Mouse (Mus musculus) inflammation-experienced regulatory T-cells (primary cell): ENCODE data around the gene Gm21953. TPM values are rescaled to one million over a fixed set of nuclear protein-coding genes. Genes with fewer than 3 reads are reported as not detected.

Source experiments
- polyA plus RNA-seq, 2 experiments: library from polyadenylated mRNA; unstranded; fragments of 100-300 nt; shearing (Covaris generic); gene quantifications; one replicate each; pipeline ENCODE4 v1.2.1; 2017

The Gm21953 gene
- not detected for polyA plus RNA-seq

GRCm38 (mm10) chr4:42293967-42294366, at the start of gene Gm21953:
Gm21953 (plus strand) TSS chr4:42294267.

GRCm38 (mm10) chr4:42255467-42255866, 38.6 kb upstream of the Gm21953 start, which contains the start of gene Ccl21b:
Ccl21b (plus strand) TSS chr4:42255767.

GRCm38 (mm10) chr4:42318034-42318433, 24.0 kb downstream of the Gm21953 start, which contains the start of gene Fam205a3:
Fam205a3 (plus strand) TSS chr4:42318334.

Other genes starting within 250 kb of the Gm21953 start
- not detected for gene Gm3893, start 203.1 kb upstream of the Gm21953 start, polyA plus RNA-seq
- 1 to 10 TPM in 1 of 2 experiments, not detected in 1; 4.1 TPM for gene Gm13304, start 179.4 kb upstream of the Gm21953 start, polyA plus RNA-seq
- not detected for gene Gm13306, start 140.8 kb upstream of the Gm21953 start, polyA plus RNA-seq
- not detected for gene Gm13305, start 125.7 kb upstream of the Gm21953 start, polyA plus RNA-seq
- under 1 TPM in 1 of 2 experiments, not detected in 1; 0.33 TPM for gene Gm10600, start 53.6 kb upstream of the Gm21953 start, polyA plus RNA-seq
- gene Ccl21b, start 38.5 kb upstream of the Gm21953 start, polyA plus RNA-seq = not detected
- gene Fam205a3, start 24.1 kb downstream of the Gm21953 start, polyA plus RNA-seq = not detected
- gene Gm21586, start 145.1 kb downstream of the Gm21953 start, polyA plus RNA-seq = not detected
- not detected for gene Gm2163, start 172.5 kb downstream of the Gm21953 start, polyA plus RNA-seq
- gene Fam205a2, start 233.9 kb downstream of the Gm21953 start, polyA plus RNA-seq = not detected